Mouse (Mus musculus) myocyte (in vitro differentiated cells): ENCODE results near the gene Lgsn.

ENCODE experiments used
- MAX ChIP-seq: IDR thresholded peaks from one replicate; pipeline ENCODE4 v1.6.1; 2011; ENCODE audit warnings: low read depth, mild to moderate bottlenecking, control low read depth
- POLR2A ChIP-seq: IDR thresholded peaks from one replicate; pipeline ENCODE4 v1.6.1; 2011; ENCODE audit warnings: low read depth, mild to moderate bottlenecking, control low read depth, moderate library complexity; ENCODE audit not compliant: insufficient read length
- REST ChIP-seq: IDR thresholded peaks from one replicate; pipeline ENCODE4 v1.6.1; 2011; ENCODE audit warnings: mild to moderate bottlenecking, control low read depth, moderate library complexity; ENCODE audit not compliant: insufficient read depth, insufficient read length

DNA sequence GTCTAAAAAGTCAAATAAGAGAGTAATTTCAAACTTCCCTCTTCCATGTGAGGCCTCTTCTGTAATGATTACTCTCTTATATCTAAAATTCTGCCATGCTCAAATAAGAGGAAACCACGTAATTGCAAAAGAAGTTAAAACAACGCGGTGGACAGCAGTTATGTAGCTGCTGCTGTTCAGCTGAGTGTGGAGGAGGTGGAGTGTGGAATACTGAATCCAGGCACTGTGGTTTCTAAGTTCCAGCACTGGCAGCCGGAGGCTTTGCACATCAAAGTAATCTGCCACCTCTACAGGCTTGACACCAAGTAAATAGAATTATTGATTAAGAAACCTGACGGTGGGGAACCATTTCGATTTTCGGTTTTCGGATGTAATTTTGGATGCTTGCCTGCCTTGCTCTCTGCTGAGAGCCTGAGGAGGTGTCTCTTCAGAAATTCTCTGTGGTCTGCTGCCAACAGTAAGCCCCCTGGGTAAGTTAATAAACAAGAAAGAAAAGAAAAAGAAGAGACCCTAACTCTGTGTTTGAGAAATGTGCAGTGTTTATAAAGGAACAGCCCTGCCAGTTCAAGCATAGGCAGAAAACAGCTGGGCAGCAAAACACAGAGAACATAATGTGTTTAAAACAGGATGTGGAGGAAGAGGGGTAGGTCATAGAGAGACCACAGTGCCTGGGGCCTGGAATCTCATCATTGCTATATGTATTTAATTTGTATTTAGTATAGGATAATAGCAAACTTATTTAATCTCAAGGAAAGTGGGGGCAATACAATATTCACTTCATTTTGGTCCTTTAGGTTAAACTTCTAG, 33.7 kb upstream of the Lgsn start:
- no peak for TF ChIP-seq POLR2A
- no peak for TF ChIP-seq REST
- TF ChIP-seq MAX, result no peak
